Mouse (Mus musculus): ENCODE measurements around the gene Tssk2.
A peak's percentile ranks its signal among the peaks of the same experiment; 100 is the strongest.

Gene Tssk2

DNA sequence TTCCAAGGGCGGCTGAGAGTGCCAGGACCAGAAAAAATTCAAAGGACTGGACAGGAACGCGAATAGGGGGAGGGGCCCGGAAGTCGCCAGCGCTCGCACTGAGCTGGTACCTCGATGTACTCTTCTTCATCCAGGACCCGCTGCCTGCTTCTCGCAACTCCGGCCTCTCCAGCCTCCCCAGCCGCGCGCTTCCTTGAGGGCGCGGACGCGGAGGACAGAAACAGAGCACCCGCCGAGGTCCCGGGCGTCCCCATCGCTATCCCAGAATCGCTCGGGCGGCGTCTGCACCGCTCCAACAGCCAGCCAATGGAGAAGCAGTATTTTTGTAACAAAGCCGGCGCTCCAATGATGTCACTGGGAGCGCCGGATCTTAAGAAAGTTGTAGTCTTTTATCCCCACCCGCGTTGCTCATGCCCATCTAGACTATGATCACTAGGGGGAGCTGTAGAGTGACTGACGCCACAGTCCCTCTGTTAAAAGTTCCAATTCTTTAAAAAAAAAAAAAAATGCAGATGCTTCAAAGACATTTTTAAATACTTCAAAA, 12.7 kb downstream of the Tssk2 start, which contains the start of gene Ess2:
Gene Ess2, minus strand, starts transcription at position 297 of the 544 bp plus-strand sequence.
- DNase-seq (ENCODE audit: low read depth, low spot score): peak; percentile 96

DNA sequence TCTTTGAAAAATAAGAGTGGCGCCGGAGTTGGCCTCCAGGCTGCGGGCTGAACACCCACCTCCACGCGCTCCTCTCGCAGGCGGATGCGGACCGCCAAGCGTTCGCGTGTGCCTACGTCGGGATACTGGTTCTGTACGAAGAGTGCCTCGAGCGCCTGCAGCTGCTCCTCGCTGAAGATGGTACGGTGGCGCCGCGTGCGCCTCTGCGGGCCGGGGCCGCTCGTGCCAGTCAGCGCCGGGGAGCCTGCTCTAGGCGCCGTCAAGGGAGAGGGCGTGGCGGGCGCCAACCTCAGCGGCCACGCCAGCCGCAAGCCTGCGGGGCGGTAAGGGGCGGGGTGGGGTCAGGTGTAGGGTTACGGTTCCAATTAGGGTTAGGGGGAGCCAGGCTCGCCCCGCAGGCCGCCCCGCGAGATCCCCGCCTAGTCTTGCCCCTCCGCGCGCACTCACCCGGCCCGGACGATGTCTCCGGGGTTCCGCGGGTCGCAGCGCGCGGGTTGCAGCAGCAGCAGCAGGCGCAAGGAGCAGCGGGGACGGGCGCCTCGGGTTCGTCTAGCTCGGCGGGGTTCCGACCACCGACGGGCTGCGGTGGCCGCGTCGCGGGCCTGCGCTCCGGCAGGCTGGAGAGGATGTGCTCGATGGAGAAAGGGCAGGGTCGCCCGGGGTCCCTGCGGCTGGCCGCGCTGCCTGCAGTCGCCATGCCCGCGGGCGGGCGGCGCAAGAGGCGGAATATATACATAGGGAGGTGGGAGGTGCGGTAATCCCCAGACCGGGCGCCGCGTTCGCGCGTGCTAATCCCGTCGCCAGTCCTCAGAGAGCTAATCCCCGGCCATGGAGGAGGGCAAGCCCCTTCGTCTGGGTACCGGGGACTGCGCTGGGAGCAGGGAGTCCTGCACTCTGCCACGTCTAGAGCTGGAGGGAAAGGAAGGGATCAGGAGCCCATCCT, 16.1 kb downstream of the Tssk2 start, which contains the start of gene Gsc2:
Gene Gsc2, minus strand, starts transcription at position 753 of the 943 bp plus-strand sequence.
- peak; percentile 54 for DNase-seq (ENCODE audit: low read depth, low spot score)

DNA sequence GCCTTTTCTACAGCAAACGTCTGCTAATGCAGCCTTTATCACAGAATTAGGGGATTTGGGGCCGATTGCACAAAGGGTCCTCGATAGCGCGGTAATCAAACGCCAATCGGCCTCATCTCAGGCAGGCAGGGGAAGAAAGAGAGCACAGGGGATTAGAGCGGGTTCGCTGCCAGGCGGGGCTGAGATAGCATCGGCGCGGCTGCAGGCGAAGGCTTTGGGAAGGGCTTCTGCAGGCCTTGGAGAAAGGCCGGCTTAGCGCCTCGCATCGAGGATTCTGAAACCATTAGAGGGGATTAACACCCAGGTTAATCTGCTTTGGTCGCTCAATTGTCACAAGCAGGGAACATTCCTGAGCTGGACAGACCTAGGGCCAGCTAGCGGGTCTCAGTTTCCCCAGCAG, 22.1 kb downstream of the Tssk2 start:
- no peak for DNase-seq (ENCODE audit: low read depth, low spot score)

DNA sequence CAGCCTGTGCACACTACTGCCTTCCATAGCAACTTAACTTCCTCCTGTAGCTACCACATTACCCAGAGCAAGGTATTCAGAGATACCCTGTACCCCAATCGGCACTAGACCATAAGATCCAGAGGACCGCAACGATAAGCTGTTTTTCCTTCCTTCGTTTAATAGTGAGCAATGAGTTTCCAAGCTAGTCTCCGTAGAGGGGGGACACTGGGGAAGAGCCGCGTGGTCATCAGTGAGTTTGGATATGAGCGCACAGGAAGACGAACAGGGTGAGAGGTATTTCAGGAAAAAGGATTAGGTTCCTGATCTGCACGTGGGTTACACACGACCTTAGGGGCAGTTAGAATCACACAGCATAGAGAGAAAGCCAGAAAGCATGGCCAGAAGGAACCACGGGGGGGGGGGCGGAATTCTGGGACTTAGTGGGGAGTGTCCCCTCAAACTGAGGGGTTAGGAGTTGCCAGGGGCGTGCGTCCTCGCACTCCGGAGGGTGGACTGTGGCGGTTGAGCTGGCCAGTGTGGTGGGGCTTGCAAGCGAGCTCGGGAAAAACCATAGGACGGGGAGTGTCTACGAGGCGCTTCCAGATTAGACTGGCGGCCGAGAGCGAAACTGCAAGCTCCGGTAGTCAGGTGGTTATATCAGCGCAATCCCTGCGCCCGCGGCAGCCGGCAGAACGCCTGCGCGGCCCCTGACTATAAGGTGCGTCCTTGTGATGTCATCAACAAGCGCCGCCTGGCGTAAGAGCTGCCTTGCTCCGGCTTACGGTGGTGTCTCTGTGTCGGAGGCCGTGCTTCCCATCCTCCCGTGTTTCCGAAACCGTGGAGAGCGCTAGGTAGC, 23.1 kb downstream of the Tssk2 start:
- DNase-seq (ENCODE audit: low read depth, low spot score): peak; percentile 99

DNA sequence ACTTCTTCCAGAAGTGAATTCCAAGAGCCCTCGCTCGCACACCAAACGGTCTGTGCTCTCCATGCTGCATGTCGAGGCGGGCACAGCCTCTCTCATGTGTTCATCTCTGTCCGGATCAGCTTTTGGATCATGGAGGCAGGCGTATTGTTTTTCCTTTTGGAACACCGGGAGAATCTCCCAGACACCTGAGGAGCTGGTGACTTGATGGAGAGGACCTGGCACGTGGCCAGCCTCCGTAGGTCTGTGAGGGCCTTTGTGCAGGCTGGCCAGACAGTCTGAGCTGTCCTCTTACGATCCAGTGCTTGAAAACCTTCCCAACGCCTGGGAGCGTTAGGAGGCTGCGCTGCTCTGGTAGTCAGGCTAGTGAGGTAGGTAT, 23.7 kb downstream of the Tssk2 start:
- no peak for DNase-seq (ENCODE audit: low read depth, low spot score)

DNA sequence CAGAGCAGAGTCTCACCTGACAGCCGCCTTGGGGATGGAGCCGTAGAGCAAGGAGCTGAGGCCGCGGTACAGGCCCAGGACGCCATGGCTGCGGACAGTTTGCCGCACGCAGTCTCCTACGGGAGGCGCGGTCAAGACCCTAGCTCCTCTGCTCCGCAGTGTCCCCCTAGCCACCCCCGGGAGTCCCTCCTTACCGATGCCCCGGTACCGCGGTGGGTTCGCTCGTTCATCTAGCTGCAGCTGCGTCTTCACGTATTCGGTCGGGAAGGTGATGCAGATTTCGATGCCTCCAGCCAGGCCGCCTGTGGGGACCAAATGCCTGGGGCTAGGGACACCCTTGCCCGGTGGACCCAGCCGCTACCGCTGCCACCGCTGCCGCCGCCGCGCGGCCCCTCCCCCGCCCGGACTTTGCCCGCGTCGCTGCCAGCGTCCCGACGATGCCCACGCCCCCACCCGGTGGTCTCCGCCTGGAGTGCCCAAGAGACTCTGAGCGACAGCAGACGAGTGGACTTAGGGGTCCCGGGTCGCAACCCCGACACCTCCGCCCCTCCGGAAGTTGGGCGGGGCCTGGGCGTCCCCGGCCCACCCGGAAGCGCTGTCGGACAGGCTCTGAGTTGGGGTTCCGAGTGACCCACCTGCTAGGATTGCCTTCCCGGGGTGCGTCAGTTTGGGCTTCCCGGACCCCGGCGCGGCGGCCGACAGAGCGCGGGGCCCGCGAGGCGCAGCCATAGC, 29.1 kb downstream of the Tssk2 start:
- peak; percentile 59 for DNase-seq (ENCODE audit: low read depth, low spot score)

DNA sequence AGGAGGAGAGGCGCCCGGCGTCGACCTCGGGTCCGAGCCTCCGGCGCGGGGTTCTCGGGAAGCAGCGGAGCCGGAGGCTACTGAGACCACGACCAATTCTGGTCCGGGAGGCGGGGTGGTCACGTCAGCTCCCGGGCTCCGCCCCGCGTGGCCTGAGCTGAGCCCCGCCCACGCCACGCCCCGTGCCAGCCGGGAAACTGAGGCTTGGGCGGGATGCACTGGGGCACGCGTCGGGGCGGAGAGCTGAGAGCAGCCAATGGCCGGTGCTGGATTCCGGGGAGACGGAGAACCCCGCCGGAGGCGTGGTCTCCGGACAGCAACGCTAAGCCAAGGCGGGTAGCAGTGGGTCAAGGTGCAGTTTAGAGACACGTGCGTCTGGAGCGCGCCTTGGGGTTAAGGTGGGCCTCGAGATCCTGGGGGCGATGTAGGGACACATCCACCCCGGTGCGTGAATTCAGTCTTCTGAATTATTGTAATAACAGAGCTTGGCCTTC, 29.7 kb downstream of the Tssk2 start, which contains the start of gene Slc25a1:
Gene Slc25a1, minus strand, starts transcription at position 133 of the 494 bp plus-strand sequence.
- peak; percentile 69 for DNase-seq (ENCODE audit: low read depth, low spot score)

DNA sequence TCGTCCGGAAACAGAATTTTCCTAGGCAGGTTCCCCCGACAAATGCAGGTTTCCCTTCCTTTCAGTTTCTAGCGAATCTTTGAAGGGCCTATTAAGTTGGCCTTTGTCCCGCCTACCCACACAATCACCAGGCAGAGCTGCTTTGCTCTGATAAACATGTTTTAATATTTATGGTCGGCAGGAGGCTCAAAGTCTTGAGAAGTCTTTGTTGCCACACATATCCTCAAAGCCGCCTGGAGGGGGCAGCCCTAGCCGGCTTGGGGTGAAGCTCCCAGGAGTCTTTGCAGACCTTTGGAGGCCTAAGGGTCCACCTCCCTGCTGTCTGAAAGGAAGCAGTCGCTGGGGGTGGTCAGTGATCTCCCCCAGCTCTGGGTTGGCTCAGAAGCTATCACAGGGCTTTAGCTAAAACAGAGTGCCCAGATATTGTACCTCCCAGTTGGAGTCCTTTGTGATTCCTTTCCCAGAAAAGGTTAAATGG, 30.2 kb downstream of the Tssk2 start:
- peak; percentile 91 for DNase-seq (ENCODE audit: low read depth, low spot score)

DNA sequence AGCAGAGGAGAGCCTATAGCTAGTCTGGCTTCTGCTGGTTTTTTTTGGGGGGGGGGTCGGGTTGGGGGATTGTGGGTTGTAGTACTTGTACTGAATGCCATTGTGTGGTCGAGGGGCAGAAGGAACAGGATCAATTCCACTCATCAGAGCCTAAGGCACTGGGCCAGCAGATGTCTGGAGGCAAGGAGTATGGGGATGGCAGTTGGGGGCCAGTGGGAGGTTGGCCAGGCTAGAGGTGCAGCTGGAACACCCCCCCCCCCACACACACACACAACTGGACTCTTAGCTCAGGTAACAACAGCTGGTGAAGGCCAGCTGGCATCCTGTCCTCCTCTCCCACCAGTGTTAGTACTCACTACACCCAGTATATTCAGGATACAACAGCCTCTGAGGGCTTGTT, 30.8 kb downstream of the Tssk2 start:
- no peak for DNase-seq (ENCODE audit: low read depth, low spot score)

DNA sequence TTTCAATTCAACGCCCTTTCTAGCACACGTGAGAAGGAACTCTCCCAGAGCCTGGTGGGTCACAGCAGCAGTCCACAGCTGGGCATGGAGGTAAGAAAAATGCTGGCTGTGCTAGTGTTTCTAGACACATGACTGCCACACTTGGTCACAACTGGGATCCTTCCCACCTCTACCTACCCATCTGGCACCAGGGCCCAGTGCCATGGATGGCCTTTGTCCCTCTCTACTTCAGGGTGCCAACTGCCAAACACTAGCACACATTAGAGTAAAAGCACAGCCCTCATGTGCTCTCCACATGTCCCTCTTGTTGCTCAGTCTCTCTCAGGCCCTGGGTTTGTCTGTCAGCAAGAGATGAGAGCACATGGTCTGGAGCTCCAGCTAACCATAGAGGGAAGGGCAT, 31.2 kb downstream of the Tssk2 start:
- no peak for DNase-seq (ENCODE audit: low read depth, low spot score)

DNA sequence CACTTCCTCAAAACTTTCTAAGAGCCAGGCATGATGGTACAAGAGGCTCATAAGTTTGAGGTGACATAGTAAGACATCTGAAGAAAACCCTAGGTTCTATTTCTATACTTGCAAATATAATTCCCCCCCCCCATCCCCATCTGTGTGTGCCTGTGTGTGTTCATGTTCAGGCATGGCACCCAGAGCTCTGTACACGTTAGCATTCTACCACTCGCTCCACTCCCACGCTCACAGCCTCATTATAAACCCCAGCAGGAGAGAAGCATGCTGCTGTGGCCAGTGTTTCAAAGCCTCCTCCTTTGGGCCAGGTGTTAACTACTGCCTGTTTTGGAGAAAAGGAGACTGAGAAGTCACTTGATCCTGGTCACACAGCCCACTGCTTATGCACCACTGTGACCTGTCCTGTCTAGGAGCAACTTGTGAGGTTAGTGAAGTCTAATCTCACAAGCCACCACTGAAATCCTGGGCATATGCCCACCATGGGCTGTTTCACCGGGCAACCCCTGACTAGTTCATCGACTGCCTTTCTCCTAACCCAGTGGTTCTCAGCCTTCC, 33.5 kb downstream of the Tssk2 start:
- DNase-seq (ENCODE audit: low read depth, low spot score): no peak

DNA sequence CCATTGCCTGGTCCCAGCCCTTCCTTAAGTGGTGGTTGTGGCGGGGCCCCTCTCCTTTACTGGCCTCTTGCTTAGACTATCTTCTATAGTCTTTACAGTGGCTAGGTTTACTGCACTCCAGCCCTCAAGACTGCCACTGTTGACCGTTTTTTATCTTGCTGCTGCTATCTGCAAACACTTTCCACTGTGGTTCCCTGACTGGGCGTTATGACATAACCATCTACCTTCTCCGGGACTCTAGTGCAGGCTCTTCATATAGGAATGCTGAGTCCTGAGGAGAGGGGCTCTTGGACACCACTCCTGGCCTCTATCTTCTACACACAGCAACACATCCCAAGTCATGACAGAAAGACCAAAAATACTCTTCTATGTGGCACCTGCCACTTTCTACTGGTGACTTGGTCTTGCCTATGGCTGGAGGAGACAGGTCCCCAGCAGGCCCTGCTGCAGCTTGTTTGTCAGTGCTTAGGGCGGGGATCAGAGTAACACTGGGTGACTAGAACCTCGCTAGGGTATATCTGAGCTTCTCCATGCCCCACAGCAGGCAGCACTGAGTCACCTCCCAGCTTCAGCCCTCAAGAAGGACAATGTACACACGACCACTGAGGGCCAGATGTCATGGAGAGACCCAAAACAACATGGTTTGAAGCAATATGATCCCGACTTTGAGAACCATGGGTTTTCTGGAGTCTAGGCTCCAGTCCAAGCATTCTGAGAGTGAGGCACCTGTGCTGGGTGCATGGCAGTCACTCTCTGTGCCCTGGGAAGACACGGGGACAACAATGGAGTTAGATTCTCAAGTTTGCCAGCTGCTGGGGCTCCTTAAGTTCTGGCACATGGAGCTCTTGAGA, 35.4 kb downstream of the Tssk2 start:
- no peak for DNase-seq (ENCODE audit: low read depth, low spot score)

DNA sequence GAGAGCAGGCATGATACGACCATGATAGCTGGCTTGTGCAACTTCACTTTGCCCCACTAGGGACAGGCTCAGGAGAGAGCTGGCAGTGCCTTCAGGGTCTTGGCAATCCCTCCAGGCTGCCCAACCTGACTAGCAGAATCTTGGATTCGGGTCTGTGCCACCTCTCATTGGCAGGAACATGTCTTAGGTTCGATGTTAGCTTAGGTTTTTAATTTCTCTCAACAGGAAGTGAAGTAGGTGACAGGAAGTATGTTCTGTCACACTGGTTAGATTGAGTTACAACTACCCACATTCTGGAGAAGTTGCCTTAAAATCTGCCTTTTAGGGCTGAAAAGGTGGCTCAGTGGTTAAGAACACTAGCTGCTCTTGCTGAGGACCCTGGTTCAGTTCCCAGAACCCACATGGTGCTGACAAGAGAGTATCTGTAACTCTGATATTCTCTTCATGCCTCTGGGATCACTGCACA, 36.0 kb downstream of the Tssk2 start:
- peak; percentile 39 for DNase-seq (ENCODE audit: low read depth, low spot score)

DNA sequence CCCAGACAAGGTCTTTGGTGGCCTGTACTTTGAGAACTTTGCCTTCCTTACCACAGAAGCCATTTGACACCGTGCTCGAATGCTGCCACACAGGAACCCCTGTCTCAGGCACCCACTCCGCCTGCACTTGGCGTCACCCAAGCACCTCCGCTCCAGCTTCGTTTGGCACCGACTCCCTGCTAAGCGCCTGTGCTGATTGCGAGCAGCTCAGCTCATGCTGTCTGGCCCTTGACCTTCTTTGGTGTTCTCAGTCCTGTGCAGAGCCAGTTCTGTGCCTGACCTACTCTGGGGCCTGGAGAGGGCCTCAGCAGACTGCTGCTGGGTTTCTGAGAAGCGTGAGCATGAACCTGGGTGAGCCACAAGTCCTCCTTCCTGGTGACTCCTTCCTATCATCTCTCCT, 38.3 kb downstream of the Tssk2 start:
- no peak for DNase-seq (ENCODE audit: low read depth, low spot score)

DNA sequence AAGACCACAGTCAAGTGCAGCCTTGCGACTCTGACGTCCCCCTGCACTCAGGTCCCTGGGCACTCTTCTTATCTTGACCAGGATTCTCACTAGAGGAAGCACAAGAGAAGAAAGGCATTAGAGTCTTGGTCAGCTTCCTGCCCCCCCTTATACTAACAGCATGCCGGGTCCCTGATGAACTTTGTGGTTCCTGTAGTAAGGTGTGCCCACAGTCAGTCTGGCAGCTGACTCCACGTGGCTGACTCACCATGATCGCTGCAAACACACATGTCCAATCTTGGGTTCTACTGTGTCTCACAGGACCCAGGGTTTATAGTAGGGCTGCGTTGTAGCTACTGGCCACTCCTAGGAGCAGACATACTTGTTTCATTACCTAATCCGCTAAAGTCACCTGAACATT, 39.8 kb downstream of the Tssk2 start:
- DNase-seq (ENCODE audit: low read depth, low spot score): no peak

DNA sequence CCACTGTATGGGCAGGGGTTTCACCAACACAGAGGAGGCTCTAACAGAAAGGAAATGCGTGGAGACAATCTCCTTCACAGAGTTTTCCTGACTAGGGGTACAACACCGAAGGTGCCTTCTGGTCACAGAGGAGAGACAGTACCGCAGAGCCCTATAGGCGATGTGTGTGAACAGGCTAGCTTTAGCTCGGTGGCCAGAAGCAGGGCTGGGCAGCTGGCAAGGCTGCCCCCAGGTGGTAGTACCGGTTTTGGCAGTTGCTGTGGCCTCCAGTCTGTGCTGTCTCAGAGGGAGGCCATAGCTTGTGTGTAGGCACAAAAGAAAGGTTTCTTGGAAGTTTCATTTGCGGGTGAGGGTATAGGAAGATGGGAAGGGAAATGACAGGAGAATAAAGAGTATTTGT, 40.4 kb downstream of the Tssk2 start:
- peak; percentile 85 for DNase-seq (ENCODE audit: low read depth, low spot score)

DNA sequence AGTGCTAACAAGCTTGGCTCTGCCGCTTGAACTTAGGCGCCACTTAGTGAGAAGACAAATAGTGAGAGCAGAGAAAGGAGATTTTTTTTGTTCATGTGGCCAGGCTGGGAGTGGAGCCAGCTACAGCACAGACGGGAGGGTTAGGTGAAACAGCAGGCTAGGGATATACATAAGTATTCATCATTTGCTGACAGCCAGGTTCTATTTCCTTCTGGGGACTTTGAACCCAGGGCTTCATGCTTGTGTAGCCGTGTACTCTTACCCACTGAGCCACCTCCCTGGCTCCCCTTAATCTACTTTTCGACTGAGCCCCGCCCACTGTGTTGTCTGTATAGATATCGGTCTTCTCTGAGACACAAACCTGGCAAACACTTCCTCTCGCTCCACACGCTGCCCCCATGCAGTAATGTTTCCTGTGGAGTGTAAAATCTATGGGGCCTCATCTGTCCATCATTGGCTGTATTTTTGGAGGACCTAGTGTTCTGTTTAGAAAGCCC, 40.9 kb downstream of the Tssk2 start:
- no peak for DNase-seq (ENCODE audit: low read depth, low spot score)

DNA sequence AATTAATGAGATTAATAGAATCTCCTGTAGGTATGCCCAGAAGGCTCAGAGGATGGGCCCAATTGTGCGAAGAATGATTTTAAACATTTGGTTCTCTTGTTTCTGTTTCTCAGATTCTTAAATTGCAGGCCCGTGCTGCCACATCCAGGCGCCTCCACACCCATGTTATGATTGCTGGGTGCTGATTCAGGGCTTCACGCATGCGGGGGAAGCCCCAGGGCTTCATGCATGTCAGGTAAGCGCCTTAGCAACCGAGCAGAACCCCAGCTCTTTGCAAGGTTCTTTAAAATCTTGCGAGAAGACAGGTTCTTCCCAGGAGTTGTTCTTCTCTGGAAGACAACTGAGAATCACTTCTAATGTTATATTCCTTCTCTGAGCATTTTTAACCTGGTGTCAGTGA, 45.0 kb downstream of the Tssk2 start:
- DNase-seq (ENCODE audit: low read depth, low spot score): no peak

DNA sequence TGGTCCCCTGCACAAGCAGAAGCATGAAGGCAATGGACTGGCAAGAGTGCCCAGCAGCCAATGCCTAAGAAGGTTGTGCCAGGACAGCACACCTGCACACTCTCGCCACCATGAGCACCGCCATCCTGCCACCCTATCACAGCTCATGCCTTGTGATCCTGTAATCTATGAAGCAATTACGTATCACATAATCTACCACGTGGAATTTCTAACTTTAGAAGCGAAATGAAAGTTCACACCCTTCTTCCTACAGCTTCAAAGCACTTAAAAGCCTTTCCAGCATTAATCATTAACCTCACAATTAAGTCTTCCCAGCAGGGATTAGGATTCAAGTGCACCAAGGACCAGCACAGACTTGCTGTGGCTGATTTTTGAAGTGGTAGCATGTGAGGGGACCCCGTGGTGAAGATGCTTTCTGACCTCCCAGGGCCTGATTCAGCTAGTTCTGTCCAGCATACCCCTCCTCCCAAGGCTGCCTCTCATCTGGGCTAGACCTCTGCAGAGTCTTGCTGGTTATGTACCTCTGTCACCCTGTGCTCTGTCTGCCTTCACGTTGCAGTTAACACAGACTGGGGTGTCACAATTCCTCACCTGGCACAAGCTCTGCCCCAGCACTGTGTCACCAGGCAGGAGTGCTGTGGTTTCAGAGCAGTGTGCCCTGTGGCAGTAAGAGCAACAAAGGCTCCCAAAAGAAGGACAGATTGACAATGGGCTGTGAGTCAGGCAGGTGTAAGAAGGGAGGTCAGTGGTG, 46.8 kb downstream of the Tssk2 start:
- no peak for DNase-seq (ENCODE audit: low read depth, low spot score)
